Mouse (Mus musculus) liver, adult 2 months (tissue): ENCODE data around the gene Rprd1b.

Experiments used
- CTCF ChIP-seq: fragments of 200-500 bp; IDR thresholded peaks from 2 replicates; pipeline ENCODE4 v1.5.1; 2011; ENCODE audit warnings: low read depth, low read length, control low read depth
- POLR2A ChIP-seq: fragments of 200-500 bp; IDR thresholded peaks from 2 replicates; pipeline ENCODE4 v1.6.1; 2011; ENCODE audit warnings: low read length, control low read depth; ENCODE audit not compliant: insufficient read depth; ENCODE audit errors: extremely low read depth

DNA sequence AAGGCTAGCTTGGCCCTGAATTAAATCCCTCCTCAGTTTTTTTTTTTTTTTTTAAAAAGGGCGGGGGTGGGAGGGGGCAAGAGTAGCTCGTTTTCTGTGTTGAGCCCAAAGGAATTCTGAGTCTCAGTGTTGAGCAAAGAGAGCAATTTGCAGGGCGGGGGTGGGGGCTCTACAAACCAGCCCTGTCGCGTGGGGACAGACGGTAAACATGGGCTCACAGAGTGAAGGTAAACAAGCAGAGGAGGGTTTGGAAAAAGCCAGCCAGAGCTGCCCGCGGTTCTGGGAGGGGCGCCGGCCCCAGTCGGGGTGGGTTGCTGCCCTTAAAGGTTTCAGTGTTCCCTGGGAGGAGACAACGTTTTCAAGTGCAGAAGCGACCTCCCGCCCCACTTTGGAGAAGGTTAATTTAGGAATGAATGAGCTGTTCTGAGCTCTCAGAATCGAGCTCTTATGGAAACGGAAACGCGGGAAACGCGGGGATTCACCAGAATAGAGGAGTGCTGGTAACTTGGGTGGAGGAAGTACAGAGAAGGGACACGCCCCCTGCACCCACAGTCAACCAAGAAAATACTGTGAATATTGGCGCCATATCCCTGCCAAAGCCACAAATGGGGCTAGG is 125.5 kb downstream of the Rprd1b start:
- no peak for TF ChIP-seq CTCF
- TF ChIP-seq POLR2A: no peak
